Mouse (Mus musculus) heart, adult 8-10 months (tissue): ENCODE data around the gene Gm17359. TPM values are rescaled to one million over a fixed set of nuclear protein-coding genes. Genes with fewer than 3 reads are reported as not detected.

Source experiments
- DNase-seq: peaks from one replicate; pipeline ENCODE4 v3.0.0; 2022; ENCODE audit warnings: low spot score
- total RNA-seq, 4 experiments: library from RNA; stranded (reverse); gene quantifications; 2 replicates each; pipeline ENCODE4 v1.2.4; 2022

Gm17359 gene
- total RNA-seq, 4 experiments from 2014 or later = not detected

DNA sequence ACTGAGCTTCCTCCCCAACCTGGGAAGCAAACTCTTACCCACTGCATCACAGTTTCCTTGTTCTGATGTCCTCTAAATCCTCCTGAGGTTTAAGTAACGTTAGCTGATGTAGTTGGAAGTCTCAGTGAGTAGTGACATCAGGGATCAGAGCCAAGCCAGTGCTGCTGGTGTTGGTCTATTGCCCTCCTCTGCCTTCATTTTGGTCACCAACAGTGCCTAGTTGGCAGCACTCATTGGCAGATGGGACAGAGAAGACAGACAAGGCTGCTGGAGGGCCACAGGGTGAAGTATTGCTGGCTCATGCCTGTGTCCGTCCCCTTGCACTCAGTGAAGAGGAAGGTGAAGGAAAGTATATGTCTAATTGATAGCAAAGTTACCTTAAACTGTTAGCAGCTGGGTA, 139.5 kb downstream of the Gm17359 start:
- DNase-seq = peak; percentile 33

DNA sequence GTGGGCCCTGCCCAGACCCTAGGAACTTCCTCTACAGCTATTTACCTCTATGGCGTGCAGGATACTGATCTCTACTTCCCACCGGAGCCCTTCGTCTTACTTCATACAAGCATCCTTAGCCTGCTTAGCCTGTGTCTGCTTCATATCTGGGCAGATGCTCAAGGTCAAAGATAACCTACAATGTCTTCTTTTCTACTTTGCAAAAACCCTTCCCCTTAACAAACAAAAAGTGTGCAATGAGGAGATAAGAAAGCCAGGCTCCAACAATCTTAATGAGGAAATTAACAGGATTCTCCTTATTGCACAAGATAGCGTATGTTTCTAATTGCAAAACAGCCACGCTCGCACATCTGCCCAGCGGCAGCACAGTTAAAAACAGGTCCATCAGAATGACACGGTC, 141.9 kb downstream of the Gm17359 start:
- DNase-seq = no peak

DNA sequence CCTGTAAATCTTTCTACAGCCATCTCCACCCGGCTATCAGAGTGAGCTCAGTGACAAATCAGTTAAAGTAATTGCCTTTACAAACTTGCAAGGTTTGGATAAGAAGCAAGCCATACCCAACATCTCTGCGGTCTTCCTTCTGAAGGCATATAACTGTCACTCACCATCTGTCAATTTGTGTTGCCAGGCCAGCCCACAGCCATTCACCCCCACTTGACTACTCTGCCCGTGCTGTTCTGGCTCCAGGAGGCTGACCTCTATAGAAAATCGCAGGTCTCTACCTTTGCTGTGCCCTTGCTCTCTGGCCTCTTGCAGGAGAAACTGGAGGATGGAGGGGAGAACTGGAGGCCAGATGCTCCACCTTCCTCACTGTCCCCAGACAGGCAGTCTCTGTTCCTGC, 142.4 kb downstream of the Gm17359 start:
- no peak for DNase-seq

DNA sequence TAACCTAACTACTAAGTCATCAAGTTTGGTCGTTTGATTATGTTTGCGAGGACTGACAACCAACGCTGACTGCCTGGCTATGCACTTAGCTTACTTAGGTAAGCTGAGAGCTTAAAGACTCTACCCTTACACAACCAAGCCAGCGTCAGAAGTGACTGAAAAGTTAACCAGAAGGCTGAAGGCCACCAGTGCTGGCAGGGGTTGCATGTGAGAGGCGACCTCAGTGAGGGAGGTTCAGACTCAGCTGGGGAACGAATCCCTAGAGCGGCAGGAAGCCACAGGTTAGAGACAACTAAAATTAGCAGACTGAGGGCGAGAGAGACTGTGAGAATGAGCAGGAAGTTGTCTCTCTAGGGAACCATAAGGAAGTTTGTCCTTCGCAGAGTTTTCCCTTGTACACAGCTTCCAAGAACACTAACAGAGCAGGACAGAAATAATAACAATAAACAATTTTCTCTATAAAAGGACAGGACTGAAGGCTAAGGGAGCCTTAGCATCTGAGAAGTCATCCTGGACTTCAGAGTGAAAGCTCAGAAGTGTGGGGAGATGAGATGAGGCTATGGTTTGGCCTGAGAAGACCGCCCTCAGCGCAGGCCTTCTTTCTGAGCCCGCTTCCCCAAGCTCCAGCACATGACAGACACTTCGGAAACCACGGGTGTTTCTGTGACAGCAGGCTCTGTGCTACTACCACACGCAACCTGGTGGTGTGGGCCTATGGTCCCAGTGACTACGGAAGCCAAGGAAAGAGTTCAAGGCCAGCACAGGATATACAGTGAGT, 148.0 kb downstream of the Gm17359 start:
- peak; percentile 41 for DNase-seq

DNA sequence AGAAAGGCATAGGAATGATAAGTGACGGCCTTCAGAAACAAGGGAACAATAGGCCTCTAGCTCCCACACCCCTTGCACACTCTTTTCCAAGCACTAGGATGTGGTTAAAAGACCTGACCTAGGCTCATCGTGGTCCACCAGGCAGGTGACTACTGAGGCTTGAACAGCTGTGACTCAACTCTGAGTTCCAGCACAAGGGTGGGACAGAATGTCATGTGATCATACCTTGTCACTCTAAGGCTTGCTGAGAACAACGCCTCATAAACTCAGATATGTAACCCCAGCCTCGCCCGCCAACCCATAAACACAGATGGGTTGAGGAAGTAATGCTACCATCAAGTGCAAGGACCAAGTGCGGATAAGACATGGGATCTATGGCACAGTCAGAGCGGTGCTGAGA, 151.6 kb downstream of the Gm17359 start:
- DNase-seq = no peak

DNA sequence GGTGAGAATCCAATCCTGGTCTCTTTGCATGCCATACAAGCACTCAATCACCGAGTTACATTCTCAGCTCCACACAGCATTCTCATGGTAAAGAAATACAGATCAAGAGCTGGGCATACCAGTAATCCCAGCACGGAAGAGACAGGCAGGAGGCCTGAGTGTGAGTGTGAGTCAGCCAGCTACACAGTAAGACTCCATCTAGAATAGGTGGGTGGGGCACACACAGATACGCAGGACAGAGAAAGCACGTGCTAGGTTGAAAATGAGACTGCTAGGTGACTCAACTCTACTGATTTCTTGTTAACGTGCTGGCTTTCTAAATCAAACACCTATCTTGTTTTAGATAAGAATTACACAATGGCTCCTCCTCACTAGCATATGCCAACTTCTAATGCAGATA, 153.6 kb downstream of the Gm17359 start:
- DNase-seq = no peak

DNA sequence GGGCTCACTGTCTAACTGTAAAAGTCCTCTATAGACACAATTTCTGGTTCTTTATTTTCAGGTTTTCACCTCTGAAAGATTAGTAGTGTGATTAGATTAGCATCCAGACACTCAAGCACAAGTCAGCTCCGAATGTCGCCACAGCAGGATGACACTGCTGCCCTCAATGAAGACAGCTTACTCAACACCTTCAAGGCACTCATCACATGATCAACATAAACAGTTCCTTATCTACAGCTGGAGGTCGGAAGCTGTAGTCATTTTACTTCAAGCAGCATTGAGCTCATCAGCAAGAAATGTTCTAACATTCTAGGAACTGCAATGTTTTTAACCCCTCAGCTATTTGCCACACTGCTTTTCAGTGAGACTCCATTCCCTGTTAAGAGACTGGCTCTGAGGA, 155.2 kb downstream of the Gm17359 start:
- no peak for DNase-seq

DNA sequence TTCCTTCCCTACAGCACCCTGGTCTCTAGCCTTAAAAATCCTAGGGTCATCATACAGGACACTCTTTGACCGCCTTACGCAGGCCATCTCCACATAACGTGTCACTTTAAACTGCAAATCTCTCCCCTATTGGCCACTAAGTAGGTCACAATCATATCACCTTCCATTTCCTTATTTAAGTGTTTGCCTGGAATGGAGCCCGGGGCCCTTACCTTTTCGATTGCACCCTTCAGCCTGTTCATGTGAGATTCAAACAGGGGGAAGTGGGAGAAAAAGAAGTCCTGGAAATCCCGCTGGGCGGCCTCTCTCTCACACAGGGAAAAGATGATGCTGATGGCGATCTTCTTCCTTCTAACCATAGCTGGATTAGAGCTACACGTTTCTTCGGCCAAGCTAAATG, 156.6 kb downstream of the Gm17359 start:
- no peak for DNase-seq

DNA sequence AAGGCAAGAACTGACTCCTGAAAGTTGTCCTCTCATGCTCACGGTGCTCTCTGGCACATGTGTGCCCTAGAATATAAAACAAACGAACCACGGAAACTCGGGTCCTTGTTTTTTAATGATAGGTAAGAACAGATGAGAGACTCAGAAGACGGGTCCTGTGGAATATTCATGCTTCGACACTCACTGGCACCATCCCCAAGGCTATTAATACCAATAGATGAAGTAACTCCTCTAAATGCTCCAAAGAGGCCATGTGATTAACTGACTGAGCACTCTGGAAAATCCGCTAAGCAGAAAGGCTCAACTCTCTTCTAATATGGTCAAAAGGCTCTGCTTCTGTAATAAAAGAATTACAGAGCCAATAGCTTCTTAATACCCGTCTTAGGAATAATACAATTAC, 157.6 kb downstream of the Gm17359 start:
- no peak for DNase-seq

DNA sequence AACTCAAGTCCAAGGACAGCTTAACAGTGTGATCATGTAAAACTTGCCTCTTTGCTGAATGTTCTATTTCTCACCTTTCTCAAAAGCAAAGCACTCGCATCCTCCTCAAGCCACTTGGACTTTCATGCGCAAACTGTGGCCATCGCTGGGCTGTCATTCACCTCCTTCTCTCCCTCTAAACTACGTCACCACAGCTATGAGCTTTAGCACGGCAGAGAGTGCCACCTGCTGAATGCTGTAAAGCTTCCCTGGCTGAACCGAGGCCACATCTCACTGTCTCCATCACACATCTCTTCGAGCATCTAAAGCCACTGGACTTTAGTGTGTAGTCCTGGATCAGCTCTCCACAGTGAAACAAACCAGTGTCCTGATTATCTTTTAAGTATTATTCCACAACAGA, 158.7 kb downstream of the Gm17359 start:
- DNase-seq = no peak

DNA sequence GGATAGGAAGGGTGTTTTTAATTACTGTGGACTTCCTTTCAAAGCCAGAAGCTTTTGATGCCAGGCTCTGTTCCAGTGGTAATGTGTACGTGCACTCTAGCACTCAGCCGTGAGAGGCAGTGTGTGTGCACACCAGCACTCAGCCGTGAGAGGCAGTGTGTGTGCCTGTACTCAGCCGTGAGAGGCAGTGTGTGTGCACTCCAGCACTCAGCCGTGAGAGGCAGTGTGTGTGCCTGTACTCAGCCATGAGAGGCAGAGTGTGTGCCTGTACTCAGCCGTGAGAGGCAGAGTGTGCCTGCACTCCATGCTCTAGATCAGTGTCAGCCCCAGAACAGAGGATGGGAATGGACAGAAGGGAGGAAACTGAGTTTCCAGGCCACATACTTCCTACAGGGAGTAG, 160.2 kb downstream of the Gm17359 start:
- no peak for DNase-seq

DNA sequence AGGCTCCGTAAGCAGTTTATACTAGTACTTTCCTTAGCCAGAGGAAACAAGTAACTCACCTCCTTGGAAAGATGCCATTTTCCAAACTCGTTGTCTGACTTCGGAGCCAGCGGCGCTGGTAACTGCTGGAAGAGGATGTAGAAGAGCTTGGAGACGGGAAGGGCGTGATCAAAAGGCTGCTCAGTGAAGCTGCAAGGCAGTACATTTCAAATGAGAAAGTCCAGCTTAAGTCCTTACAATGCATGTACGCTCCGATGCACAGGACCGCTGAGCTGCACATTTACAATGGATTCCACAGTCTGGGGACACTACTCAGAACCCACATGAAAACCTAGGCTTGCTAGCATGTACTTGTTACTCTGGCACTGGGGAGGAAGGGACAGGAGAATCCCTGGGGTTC, 163.8 kb downstream of the Gm17359 start:
- peak; percentile 74 for DNase-seq

DNA sequence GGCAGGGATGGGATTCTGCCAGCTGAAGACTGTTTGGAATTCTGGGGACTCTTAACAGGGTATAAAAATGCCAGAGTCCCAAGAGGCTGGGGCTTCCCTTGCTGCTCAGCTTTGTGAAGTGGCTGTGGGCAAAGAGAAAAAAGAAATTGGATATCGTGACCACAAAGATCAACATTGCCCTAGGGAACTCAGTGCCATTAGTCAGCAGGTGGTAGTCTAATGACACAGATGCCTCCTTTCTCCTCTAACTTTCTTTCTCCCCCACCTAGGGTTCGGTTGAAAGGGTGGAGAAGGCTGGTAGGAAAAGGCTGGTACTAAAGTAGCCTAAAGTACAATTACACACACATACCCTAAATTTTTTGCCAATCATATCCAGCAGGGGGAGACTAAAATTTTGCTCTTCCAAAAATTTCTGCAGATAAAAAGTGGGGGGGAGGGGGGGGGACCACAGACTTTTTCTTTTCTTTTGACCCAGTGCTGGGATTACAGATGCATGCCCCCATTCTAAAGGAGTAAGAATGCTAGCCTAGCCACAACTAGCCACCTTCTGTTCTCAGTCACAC, 164.8 kb downstream of the Gm17359 start:
- no peak for DNase-seq

Other genes starting within 250 kb of the Gm17359 start
- 10 to 100 TPM; 28.3 to 34.8 (median 32.0) TPM for gene Rapgef2, start 50.1 kb upstream of the Gm17359 start, total RNA-seq
- gene Fnip2, start 231.1 kb downstream of the Gm17359 start, total RNA-seq = 10 to 100 TPM; 12.9 to 23.2 (median 16.2) TPM